Mouse (Mus musculus): ENCODE results near the gene Ubr7. TPM values are rescaled to one million over a fixed set of nuclear protein-coding genes. Genes with fewer than 3 reads are reported as not detected.

The Ubr7 gene
- polyA plus RNA-seq, 1 experiment from 2014 or later = 35.8 TPM

DNA sequence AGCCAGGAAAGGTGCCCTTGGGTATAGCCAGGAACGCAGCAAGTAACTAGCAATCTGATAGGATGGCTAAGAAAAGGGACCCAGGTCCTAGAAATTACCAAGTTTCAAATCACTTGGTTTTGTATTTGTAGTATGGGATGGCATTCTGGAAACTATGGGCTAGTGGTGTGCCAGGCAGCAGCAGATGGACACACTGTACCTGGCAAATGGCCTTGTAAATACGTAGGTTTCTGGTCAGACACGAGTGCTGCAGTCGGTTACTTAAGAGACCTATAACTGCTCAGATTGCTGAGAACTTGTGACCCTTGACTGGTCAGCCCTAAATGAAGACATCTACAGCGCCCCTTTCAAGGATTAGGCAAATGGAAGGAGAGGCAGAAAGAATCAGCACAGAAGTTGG, 20.4 kb downstream of the Ubr7 start:
- H3K27ac ChIP-seq (ENCODE audit: low read depth, low read length) = no peak overlapping the region
- WGBS (ENCODE audit: insufficient replicate concordance) = 76% methylated on average over 5 of the region's 5 CpGs
- no peaks in the 10 kb centered on the region for H3K9me3 ChIP-seq (replicated peaks; ENCODE audit: control insufficient read depth, low read length)
- no peak for ATAC-seq (replicated peaks; ENCODE audit: insufficient number of reproducible peaks, low FRiP score, low TSS enrichment)
- no peak overlapping the region for H3K4me2 ChIP-seq
- H3K27me3 ChIP-seq (ENCODE audit: control insufficient read depth, insufficient read depth, low read length) = no peaks in the 10 kb centered on the region
- H3K36me3 ChIP-seq (ENCODE audit: control insufficient read depth, insufficient read depth, low read length) = peaks cover 17% of the 10 kb centered on the region
- H3K9ac ChIP-seq (ENCODE audit: low read depth, low read length) = no peak overlapping the region
- H3K4me1 ChIP-seq (ENCODE audit: control insufficient read depth, insufficient read depth, low read length) = no peaks in the 10 kb centered on the region
- H3K4me3 ChIP-seq (ENCODE audit: low read depth, low read length) = no peak overlapping the region

DNA sequence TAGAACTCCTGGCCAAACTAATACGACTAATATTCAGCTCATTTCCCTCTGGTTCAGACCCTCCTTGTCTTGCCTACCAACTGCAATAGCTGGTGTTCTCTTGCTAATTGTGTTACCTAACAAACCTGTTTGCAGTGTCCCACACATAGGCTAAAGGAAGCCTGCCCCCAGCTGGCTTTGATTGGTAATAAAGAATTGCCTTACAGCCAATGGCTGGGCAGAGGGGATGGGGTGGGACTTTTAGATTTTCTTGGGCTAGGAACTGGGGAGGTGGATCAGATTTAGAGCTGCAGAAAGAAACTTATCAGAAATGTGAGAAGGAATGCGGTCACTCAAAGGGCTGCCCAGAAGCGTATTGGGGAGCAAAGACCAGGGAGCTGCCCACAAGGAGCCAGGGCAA, 21.7 kb downstream of the Ubr7 start:
- no peaks in the 10 kb centered on the region for H3K9me3 ChIP-seq (replicated peaks; ENCODE audit: control insufficient read depth, low read length)
- WGBS (ENCODE audit: insufficient replicate concordance) = 36% methylated on average over 3 of the region's 3 CpGs
- no peaks in the 10 kb centered on the region for H3K4me1 ChIP-seq (ENCODE audit: control insufficient read depth, insufficient read depth, low read length)
- H3K36me3 ChIP-seq (ENCODE audit: control insufficient read depth, insufficient read depth, low read length) = peaks cover 20% of the 10 kb centered on the region
- no peak overlapping the region for H3K4me3 ChIP-seq (ENCODE audit: low read depth, low read length)
- H3K4me2 ChIP-seq = no peak overlapping the region
- no peak overlapping the region for H3K27ac ChIP-seq (ENCODE audit: low read depth, low read length)
- H3K9ac ChIP-seq (ENCODE audit: low read depth, low read length) = no peak overlapping the region
- no peak for ATAC-seq (replicated peaks; ENCODE audit: insufficient number of reproducible peaks, low FRiP score, low TSS enrichment)
- no peaks in the 10 kb centered on the region for H3K27me3 ChIP-seq (ENCODE audit: control insufficient read depth, insufficient read depth, low read length)

DNA sequence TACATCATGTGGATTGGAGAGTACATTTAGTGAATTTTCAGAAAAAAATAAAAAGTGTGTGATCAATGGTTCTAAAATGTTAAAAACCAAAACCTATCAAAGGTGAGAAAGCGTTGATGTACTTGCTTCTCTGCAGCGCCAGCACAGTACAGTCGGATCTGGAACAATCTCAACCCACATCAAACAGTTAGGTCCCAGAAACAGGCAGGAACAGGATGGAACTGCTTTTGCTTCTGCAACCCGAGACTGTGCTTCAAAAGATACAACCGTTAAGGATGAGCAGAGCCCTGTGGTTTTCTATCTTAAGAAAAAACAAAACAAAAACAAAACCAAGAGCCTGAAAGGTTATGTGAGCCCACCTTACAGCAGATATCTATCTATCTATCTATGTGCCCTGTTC, 25.1 kb downstream of the Ubr7 start:
- Histone ChIP-seq H3K9ac (ENCODE audit: low read depth, low read length) (no peak overlapping the region), H3K4me2 (no peak overlapping the region), H3K9me3 (replicated peaks; ENCODE audit: control insufficient read depth, low read length) (no peaks in the 10 kb centered on the region), H3K27ac (ENCODE audit: low read depth, low read length) (no peak overlapping the region), H3K4me1 (ENCODE audit: control insufficient read depth, insufficient read depth, low read length) (no peaks in the 10 kb centered on the region), H3K36me3 (ENCODE audit: control insufficient read depth, insufficient read depth, low read length) (peaks cover 15% of the 10 kb centered on the region), H3K27me3 (ENCODE audit: control insufficient read depth, insufficient read depth, low read length) (no peaks in the 10 kb centered on the region), H3K4me3 (ENCODE audit: low read depth, low read length) (no peak overlapping the region)
- ATAC-seq (replicated peaks; ENCODE audit: insufficient number of reproducible peaks, low FRiP score, low TSS enrichment) = no peak
- WGBS (ENCODE audit: insufficient replicate concordance) = 88% methylated on average over 5 of the region's 5 CpGs

DNA sequence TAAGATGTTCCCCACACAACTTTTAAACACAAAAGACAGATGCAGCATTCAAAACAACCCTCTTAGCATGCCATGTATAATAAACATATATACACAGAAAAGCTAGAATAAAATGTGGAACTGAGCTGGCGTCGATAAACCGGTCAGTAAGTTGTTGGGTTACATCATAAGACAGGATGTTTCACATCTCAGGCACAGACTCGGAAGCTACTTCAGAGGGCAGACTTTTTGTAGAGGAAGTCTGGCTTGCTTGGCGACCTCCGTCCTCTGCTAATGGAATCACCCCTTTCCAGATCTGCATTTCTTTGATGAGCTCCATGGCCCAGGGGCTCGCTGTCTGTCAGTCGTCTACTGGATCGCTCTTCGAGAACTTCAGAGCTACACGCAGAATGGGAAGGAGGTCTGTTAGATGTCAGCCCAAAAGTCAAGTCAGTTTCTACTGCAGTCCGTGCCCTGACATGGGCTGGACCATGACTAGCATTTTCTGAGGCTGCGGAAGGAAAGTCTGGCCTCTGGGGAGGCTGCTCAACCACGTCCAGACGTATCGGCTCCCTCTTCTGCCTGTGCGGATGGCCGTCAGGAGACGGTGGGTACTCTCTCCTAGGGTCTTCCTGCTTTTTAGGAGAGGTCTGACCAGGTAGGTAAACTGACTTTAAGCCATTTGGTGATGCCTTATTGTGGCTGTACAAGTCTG, 27.3 kb downstream of the Ubr7 start:
- H3K27me3 ChIP-seq (ENCODE audit: control insufficient read depth, insufficient read depth, low read length) = no peaks in the 10 kb centered on the region
- ATAC-seq (replicated peaks; ENCODE audit: insufficient number of reproducible peaks, low FRiP score, low TSS enrichment) = no peak
- no peaks in the 10 kb centered on the region for H3K4me1 ChIP-seq (ENCODE audit: control insufficient read depth, insufficient read depth, low read length)
- H3K27ac ChIP-seq (ENCODE audit: low read depth, low read length) = no peak overlapping the region
- H3K4me3 ChIP-seq (ENCODE audit: low read depth, low read length) = no peak overlapping the region
- H3K9me3 ChIP-seq (replicated peaks; ENCODE audit: control insufficient read depth, low read length) = no peaks in the 10 kb centered on the region
- H3K4me2 ChIP-seq = no peak overlapping the region
- H3K36me3 ChIP-seq (ENCODE audit: control insufficient read depth, insufficient read depth, low read length) = peaks cover 17% of the 10 kb centered on the region
- H3K9ac ChIP-seq (ENCODE audit: low read depth, low read length) = no peak overlapping the region
- WGBS (ENCODE audit: insufficient replicate concordance) = 84% methylated on average over 19 of the region's 19 CpGs

DNA sequence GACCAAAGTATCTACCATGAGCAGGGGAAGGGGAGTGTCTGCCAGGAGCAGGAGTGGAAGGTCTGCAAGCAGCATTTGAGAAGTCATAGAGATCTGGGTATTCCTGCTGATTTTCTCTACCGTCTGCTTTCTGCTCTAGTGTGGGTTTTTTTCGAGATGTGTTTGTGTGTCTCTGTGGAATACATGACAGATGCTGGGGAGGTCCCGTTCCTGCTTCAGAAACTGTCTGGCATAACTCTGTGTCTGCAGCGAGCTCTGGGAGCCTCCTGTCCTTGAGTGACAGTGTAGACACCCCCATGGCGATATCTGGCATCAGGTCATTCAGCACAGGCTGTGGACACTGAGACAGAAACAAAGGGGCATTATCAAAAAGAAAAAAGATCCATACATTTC, 27.8 kb downstream of the Ubr7 start:
- 76% methylated on average over 5 of the region's 5 CpGs for WGBS (ENCODE audit: insufficient replicate concordance)

DNA sequence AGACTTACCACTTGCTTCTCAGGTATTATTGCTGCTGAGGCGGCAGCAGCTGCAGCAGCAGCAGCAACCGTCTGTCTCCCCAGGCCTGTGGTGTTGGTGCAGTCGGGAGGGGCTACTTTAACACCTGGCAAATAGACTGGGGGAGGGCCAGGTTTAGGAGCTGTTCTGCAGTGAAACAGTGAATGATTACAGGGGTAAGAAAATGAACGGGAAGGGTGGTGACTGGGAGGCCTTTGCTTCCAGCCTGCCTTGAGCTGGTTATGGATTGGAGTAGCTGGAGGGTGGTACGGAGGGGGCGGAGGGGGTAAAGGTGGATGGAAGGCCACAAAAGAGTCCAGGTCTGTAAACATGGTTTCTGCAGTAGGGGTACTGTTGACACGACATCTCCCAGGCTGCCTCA, 30.2 kb downstream of the Ubr7 start:
- Histone ChIP-seq H3K36me3 (ENCODE audit: control insufficient read depth, insufficient read depth, low read length) (peaks cover 26% of the 10 kb centered on the region), H3K27me3 (ENCODE audit: control insufficient read depth, insufficient read depth, low read length) (no peaks in the 10 kb centered on the region), H3K9me3 (replicated peaks; ENCODE audit: control insufficient read depth, low read length) (no peaks in the 10 kb centered on the region), H3K4me1 (ENCODE audit: control insufficient read depth, insufficient read depth, low read length) (no peaks in the 10 kb centered on the region), H3K4me3 (ENCODE audit: low read depth, low read length) (no peak overlapping the region), H3K4me2 (no peak overlapping the region), H3K27ac (ENCODE audit: low read depth, low read length) (no peak overlapping the region), H3K9ac (ENCODE audit: low read depth, low read length) (no peak overlapping the region)
- no peak for ATAC-seq (replicated peaks; ENCODE audit: insufficient number of reproducible peaks, low FRiP score, low TSS enrichment)
- WGBS (ENCODE audit: insufficient replicate concordance) = 83% methylated on average over 7 of the region's 7 CpGs

More for the DNA sequence above, 27.8 kb downstream of the Ubr7 start:
- no peak for ATAC-seq (replicated peaks; ENCODE audit: insufficient number of reproducible peaks, low FRiP score, low TSS enrichment)
- H3K27ac ChIP-seq (ENCODE audit: low read depth, low read length) = no peak overlapping the region
- H3K4me1 ChIP-seq (ENCODE audit: control insufficient read depth, insufficient read depth, low read length) = no peaks in the 10 kb centered on the region
- H3K4me3 ChIP-seq (ENCODE audit: low read depth, low read length) = no peak overlapping the region
- H3K9ac ChIP-seq (ENCODE audit: low read depth, low read length) = no peak overlapping the region
- no peaks in the 10 kb centered on the region for H3K9me3 ChIP-seq (replicated peaks; ENCODE audit: control insufficient read depth, low read length)
- no peak overlapping the region for H3K4me2 ChIP-seq
- no peaks in the 10 kb centered on the region for H3K27me3 ChIP-seq (ENCODE audit: control insufficient read depth, insufficient read depth, low read length)
- H3K36me3 ChIP-seq (ENCODE audit: control insufficient read depth, insufficient read depth, low read length) = peaks cover 21% of the 10 kb centered on the region

DNA sequence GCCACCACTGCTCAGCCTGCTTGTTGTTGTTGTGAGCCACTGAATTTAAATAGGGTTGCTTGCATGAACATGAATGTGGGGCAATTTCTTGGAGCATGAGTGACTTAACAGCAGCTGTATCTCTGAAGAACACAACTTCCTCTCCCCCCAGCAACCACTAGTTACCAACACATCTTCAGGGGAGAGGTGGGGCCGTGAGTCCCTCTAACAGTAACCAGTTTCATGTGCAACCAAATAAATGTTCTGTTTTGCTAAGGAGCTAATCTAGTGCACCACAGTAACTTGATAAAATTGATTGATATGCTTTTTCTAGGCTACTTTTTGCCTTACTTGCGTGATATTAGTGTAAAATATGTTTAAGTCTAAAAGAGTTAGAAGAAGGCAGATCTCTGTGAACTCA, 41.8 kb downstream of the Ubr7 start:
- Histone ChIP-seq H3K27me3 (ENCODE audit: control insufficient read depth, insufficient read depth, low read length) (no peaks in the 10 kb centered on the region), H3K9me3 (replicated peaks; ENCODE audit: control insufficient read depth, low read length) (no peaks in the 10 kb centered on the region), H3K36me3 (ENCODE audit: control insufficient read depth, insufficient read depth, low read length) (peaks cover 5% of the 10 kb centered on the region; the same call in 1 of the 2 replicates), H3K9ac (ENCODE audit: low read depth, low read length) (no peak overlapping the region), H3K4me3 (ENCODE audit: low read depth, low read length) (no peak overlapping the region), H3K4me1 (ENCODE audit: control insufficient read depth, insufficient read depth, low read length) (no peaks in the 10 kb centered on the region), H3K27ac (ENCODE audit: low read depth, low read length) (no peak overlapping the region), H3K4me2 (no peak overlapping the region)
- 81% methylated on average over 2 of the region's 2 CpGs for WGBS (ENCODE audit: insufficient replicate concordance)
- ATAC-seq (replicated peaks; ENCODE audit: insufficient number of reproducible peaks, low FRiP score, low TSS enrichment) = no peak

DNA sequence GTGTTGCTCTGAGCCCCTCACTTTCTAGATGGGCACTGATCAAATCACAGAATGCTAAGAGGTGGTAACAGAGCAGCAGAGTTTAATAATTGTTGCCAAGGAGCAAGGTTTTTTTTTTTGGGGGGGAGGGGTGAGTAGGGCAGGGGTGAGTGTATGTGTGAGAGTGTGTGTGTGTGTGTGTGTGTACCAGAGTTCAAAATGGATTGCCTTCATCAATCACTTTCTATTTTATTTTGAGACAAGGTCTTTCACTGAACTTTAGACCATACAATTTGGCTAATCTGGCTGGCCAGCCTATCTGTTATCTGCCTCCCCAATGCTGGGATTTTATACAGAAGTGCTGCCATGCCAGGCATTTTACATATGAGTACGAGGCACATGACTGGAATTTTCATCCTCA, 57.1 kb downstream of the Ubr7 start:
- H3K4me3 ChIP-seq (ENCODE audit: low read depth, low read length) = no peak overlapping the region
- H3K27ac ChIP-seq (ENCODE audit: low read depth, low read length) = no peak overlapping the region
- H3K4me2 ChIP-seq = no peak overlapping the region
- ATAC-seq (replicated peaks; ENCODE audit: insufficient number of reproducible peaks, low FRiP score, low TSS enrichment) = no peak
- H3K27me3 ChIP-seq (ENCODE audit: control insufficient read depth, insufficient read depth, low read length) = no peaks in the 10 kb centered on the region
- H3K9me3 ChIP-seq (replicated peaks; ENCODE audit: control insufficient read depth, low read length) = no peaks in the 10 kb centered on the region
- no peak overlapping the region for H3K9ac ChIP-seq (ENCODE audit: low read depth, low read length)
- 77% methylated on average over 1 of the region's 1 CpGs for WGBS (ENCODE audit: insufficient replicate concordance)
- peaks cover 4% of the 10 kb centered on the region; the same call in 1 of the 2 replicates for H3K36me3 ChIP-seq (ENCODE audit: control insufficient read depth, insufficient read depth, low read length)
- H3K4me1 ChIP-seq (ENCODE audit: control insufficient read depth, insufficient read depth, low read length) = no peaks in the 10 kb centered on the region

DNA sequence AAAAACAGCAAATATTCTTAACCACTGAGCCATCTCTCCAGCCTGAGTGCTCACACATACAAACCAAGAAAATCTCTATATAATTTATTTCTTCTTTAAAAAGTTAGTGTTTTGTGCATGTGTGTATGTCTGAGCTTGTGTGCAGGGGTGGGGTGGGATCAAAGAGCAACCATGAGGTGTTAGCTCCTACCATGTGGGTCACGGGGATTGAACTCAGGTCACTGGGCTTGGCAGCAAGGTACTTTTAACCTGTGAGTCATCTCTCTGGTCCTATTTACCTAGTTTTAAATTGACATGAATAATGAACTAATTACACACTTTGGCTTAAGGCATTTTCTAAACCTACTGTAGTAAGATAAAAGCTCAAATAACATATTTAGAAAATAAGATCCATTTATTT, 68.6 kb downstream of the Ubr7 start:
- Histone ChIP-seq H3K9ac (ENCODE audit: low read depth, low read length) (no peak overlapping the region), H3K4me2 (no peak overlapping the region), H3K4me1 (ENCODE audit: control insufficient read depth, insufficient read depth, low read length) (no peaks in the 10 kb centered on the region), H3K9me3 (replicated peaks; ENCODE audit: control insufficient read depth, low read length) (no peaks in the 10 kb centered on the region), H3K36me3 (ENCODE audit: control insufficient read depth, insufficient read depth, low read length) (no peaks in the 10 kb centered on the region), H3K27me3 (ENCODE audit: control insufficient read depth, insufficient read depth, low read length) (no peaks in the 10 kb centered on the region), H3K27ac (ENCODE audit: low read depth, low read length) (no peak overlapping the region), H3K4me3 (ENCODE audit: low read depth, low read length) (no peak overlapping the region)
- no peak for ATAC-seq (replicated peaks; ENCODE audit: insufficient number of reproducible peaks, low FRiP score, low TSS enrichment)
- 97% methylated on average over 1 of the region's 1 CpGs for WGBS (ENCODE audit: insufficient replicate concordance)

Measured in heart, embryonic 11.5 days (tissue).